In genomic region chr7:45707375-45707967, GRCm38 (mm10) we compare ENCODE assay signal across 8 mouse cellular contexts. TPM values are rescaled to one million over a fixed set of nuclear protein-coding genes. Genes with fewer than 3 reads are reported as not detected.
DNase-seq lines count a peak whose midpoint lies in the region; ATAC-seq lines count a peak whose summit lies in the region.

No protein-coding gene starts in this region.

- peak overlapping the region; percentile 90 for H3K27ac ChIP-seq in limb, embryonic 10.5 days
- peak overlapping the region; percentile 80 for H3K27ac ChIP-seq in midbrain, embryonic 12.5 days (replicated peaks)

- H3K9ac ChIP-seq in midbrain, embryonic 12.5 days (replicated peaks): peak overlapping the region; percentile 44; the same call in 1 of the 2 replicates

- H3K4me1 ChIP-seq in limb, embryonic 10.5 days: peaks cover 65% of the 10 kb centered on the region
- peaks cover 77% of the 10 kb centered on the region for H3K4me1 ChIP-seq in midbrain, embryonic 12.5 days

- WGBS in limb, embryonic 10.5 days: under 1% methylated on average over 27 of the region's 27 CpGs
- under 1% methylated on average over 27 of the region's 27 CpGs for WGBS in midbrain, embryonic 12.5 days

- no peaks in the 10 kb centered on the region for H3K27me3 ChIP-seq in limb, embryonic 10.5 days (ENCODE audit: low read depth, poor library complexity, severe bottlenecking)
- H3K27me3 ChIP-seq in midbrain, embryonic 12.5 days: peaks cover 8% of the 10 kb centered on the region; the same call in 1 of the 2 replicates

- H3K4me2 ChIP-seq in midbrain, embryonic 12.5 days (replicated peaks): peak overlapping the region; percentile 98

- no peaks in the 10 kb centered on the region for H3K9me3 ChIP-seq in limb, embryonic 10.5 days (replicated peaks)
- H3K9me3 ChIP-seq in midbrain, embryonic 12.5 days: no peaks in the 10 kb centered on the region

- H3K4me3 ChIP-seq in limb, embryonic 10.5 days: peak overlapping the region; percentile 81
- peak overlapping the region; percentile 58 for H3K4me3 ChIP-seq in midbrain, embryonic 12.5 days

- H3K36me3 ChIP-seq in limb, embryonic 10.5 days: peaks cover 31% of the 10 kb centered on the region
- H3K36me3 ChIP-seq in midbrain, embryonic 12.5 days: peaks cover 27% of the 10 kb centered on the region

- ATAC-seq in granulocyte monocyte progenitor cell, adult 5-6 weeks (replicated peaks; ENCODE audit: poor library complexity, severe bottlenecking): peak; percentile 48
- no peak for ATAC-seq in midbrain, embryonic 12.5 days (ENCODE audit: low FRiP score, low read depth)
- no peak for ATAC-seq in erythroid progenitor cell, adult 5-6 weeks (replicated peaks; ENCODE audit: low FRiP score, poor library complexity, severe bottlenecking)

- peak; percentile 99 to 100 for DNase-seq in adrenal gland, adult (ENCODE audit: inconsistent age in 2 of 2, low spot score in 1 of 2)
- DNase-seq in embryo, embryonic 11 days: peak; percentile 94
- DNase-seq in kidney, adult 11 months: peak; percentile 99
- peak; percentile 92 for DNase-seq in limb, embryonic 10.5 days (ENCODE audit: low spot score)
- peak; percentile 99 for DNase-seq in skeletal muscle tissue, adult 2 months (ENCODE audit: low read depth, low spot score)

RNA-seq across cellular contexts. Expression of gene Dbp, which starts 2.6 kb away (rescaled TPM):
- total RNA-seq in granulocyte monocyte progenitor cell, adult 5-6 weeks (2014; fragmentation: Nextera tagmentation): 1.7 and 3.1 TPM in 2 replicates
- 4.0 and 6.3 TPM in 2 replicates for total RNA-seq in granulocyte monocyte progenitor cell, adult 5-6 weeks (2017)
- polyA plus RNA-seq in limb, embryonic 10.5 days (2016; fragmentation: Nextera tagmentation; extraction: Ambion mirVana): 3.7 and 4.7 TPM in 2 replicates
- polyA plus RNA-seq in midbrain, embryonic 12.5 days (2016; fragmentation: Nextera tagmentation; extraction: Ambion mirVana): 4.5 and 4.6 TPM in 2 replicates
- 1.3 and 2.5 TPM in 2 replicates for total RNA-seq in erythroid progenitor cell, adult 5-6 weeks (2015; ENCODE audit: low replicate concordance)
- total RNA-seq in erythroid progenitor cell, adult 5-6 weeks (2017; ENCODE audit: low replicate concordance): 1.7 and 2.6 TPM in 2 replicates

RNA-seq across cellular contexts. Expression of gene Rpl18, which starts 7.8 kb away (rescaled TPM):
- total RNA-seq in granulocyte monocyte progenitor cell, adult 5-6 weeks (2014; fragmentation: Nextera tagmentation): 2,165 and 2,847 TPM in 2 replicates
- total RNA-seq in granulocyte monocyte progenitor cell, adult 5-6 weeks (2017): 1,831 and 2,021 TPM in 2 replicates
- 1,218 and 1,459 TPM in 2 replicates for polyA plus RNA-seq in limb, embryonic 10.5 days (2016; fragmentation: Nextera tagmentation; extraction: Ambion mirVana)
- polyA plus RNA-seq in midbrain, embryonic 12.5 days (2016; fragmentation: Nextera tagmentation; extraction: Ambion mirVana): 688 and 721 TPM in 2 replicates
- total RNA-seq in erythroid progenitor cell, adult 5-6 weeks (2015; ENCODE audit: low replicate concordance): 522 and 544 TPM in 2 replicates
- 281 and 297 TPM in 2 replicates for total RNA-seq in erythroid progenitor cell, adult 5-6 weeks (2017; ENCODE audit: low replicate concordance)

RNA-seq across cellular contexts. Expression of gene Car11, which starts 7.8 kb away (rescaled TPM):
- total RNA-seq in granulocyte monocyte progenitor cell, adult 5-6 weeks (2014; fragmentation: Nextera tagmentation): not detected in 2 replicates
- 0.09 TPM in 1 of 2 replicates, not detected in the other for total RNA-seq in granulocyte monocyte progenitor cell, adult 5-6 weeks (2017)
- polyA plus RNA-seq in limb, embryonic 10.5 days (2016; fragmentation: Nextera tagmentation; extraction: Ambion mirVana): 2.2 and 4.9 TPM in 2 replicates
- 17.0 and 18.8 TPM in 2 replicates for polyA plus RNA-seq in midbrain, embryonic 12.5 days (2016; fragmentation: Nextera tagmentation; extraction: Ambion mirVana)
- total RNA-seq in erythroid progenitor cell, adult 5-6 weeks (2015; ENCODE audit: low replicate concordance): not detected in 2 replicates
- total RNA-seq in erythroid progenitor cell, adult 5-6 weeks (2017; ENCODE audit: low replicate concordance): not detected in 2 replicates

RNA-seq across cellular contexts. Expression of gene Sphk2, which starts 10.3 kb away (rescaled TPM):
- total RNA-seq in granulocyte monocyte progenitor cell, adult 5-6 weeks (2014; fragmentation: Nextera tagmentation): 14.9 and 26.4 TPM in 2 replicates
- total RNA-seq in granulocyte monocyte progenitor cell, adult 5-6 weeks (2017): 10.0 and 10.6 TPM in 2 replicates
- polyA plus RNA-seq in limb, embryonic 10.5 days (2016; fragmentation: Nextera tagmentation; extraction: Ambion mirVana): 45.5 and 49.3 TPM in 2 replicates
- polyA plus RNA-seq in midbrain, embryonic 12.5 days (2016; fragmentation: Nextera tagmentation; extraction: Ambion mirVana): 24.0 and 25.8 TPM in 2 replicates
- 9.6 and 12.6 TPM in 2 replicates for total RNA-seq in erythroid progenitor cell, adult 5-6 weeks (2015; ENCODE audit: low replicate concordance)
- 4.8 and 9.4 TPM in 2 replicates for total RNA-seq in erythroid progenitor cell, adult 5-6 weeks (2017; ENCODE audit: low replicate concordance)

RNA-seq across cellular contexts. Expression of gene Sec1, which starts 13.3 kb away (rescaled TPM):
- not detected in 2 replicates for total RNA-seq in granulocyte monocyte progenitor cell, adult 5-6 weeks (2014; fragmentation: Nextera tagmentation)
- total RNA-seq in granulocyte monocyte progenitor cell, adult 5-6 weeks (2017): not detected in 2 replicates
- polyA plus RNA-seq in limb, embryonic 10.5 days (2016; fragmentation: Nextera tagmentation; extraction: Ambion mirVana): 0.54 and 0.83 TPM in 2 replicates
- polyA plus RNA-seq in midbrain, embryonic 12.5 days (2016; fragmentation: Nextera tagmentation; extraction: Ambion mirVana): 0.79 and 0.80 TPM in 2 replicates
- not detected in 2 replicates for total RNA-seq in erythroid progenitor cell, adult 5-6 weeks (2015; ENCODE audit: low replicate concordance)
- total RNA-seq in erythroid progenitor cell, adult 5-6 weeks (2017; ENCODE audit: low replicate concordance): not detected in 2 replicates
